Mouse (Mus musculus) gastrocnemius, adult 8-10 months (tissue): ENCODE measurements around the gene Slc25a3. TPM values are rescaled to one million over a fixed set of nuclear protein-coding genes. Genes with fewer than 3 reads are reported as not detected.

Experiments used
- DNase-seq, 2 experiments: peaks; one replicate each; pipeline ENCODE4 v3.0.0; 2022; ENCODE audit warnings: low spot score in 2 of 2
- total RNA-seq, 4 experiments: library from RNA; stranded (reverse); gene quantifications; 2 replicates each; pipeline ENCODE4 v1.2.4; 2022

Gene Slc25a3
- total RNA-seq, 4 experiments from 2014 or later = 1,088 to 1,186 (median 1,135) TPM

DNA sequence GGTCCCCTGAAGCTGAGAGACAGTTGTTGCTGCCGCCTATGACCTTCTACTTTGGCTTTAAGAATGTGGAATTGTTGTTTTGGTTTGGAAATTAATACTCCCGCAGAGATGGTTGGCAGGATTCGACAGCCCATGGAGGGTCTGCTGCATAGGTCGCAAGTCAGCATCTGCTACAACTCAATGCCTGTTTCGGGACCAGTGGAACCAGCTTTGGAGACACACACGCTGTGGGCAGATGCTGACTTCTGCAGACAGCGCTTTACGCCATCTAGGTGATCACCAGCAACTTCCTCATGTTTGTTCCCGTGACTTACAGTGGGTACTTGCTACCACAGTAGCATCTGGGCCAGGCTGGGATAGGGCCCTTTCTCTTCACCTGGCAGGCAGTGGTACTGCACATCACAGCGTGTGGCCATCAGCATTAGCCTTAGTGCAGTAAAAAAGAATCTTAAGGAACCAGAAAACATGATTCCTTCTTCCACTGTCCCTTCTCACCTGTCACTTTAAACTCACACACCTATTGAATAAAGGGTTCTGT is 18.9 kb upstream of the Slc25a3 start:
- no peak for DNase-seq

DNA sequence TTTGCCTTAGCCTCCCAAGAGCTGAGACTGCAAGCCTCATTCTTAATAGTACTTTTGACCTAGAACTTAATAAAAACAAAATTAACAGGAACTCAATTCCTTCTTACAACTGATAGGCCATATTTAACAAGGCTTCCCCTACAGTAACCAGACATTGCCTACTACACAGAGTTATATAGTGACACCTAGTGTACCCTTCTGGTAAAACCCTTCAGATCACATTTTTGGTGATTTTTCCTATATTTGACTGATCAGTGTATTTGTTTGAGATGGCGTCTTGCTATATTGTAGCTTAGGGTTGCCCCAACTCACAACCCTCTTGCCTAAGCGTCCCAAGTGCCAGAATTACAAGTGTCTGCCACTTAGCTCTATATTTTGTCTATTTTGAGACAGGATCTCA is 17.7 kb upstream of the Slc25a3 start:
- DNase-seq = no peak

DNA sequence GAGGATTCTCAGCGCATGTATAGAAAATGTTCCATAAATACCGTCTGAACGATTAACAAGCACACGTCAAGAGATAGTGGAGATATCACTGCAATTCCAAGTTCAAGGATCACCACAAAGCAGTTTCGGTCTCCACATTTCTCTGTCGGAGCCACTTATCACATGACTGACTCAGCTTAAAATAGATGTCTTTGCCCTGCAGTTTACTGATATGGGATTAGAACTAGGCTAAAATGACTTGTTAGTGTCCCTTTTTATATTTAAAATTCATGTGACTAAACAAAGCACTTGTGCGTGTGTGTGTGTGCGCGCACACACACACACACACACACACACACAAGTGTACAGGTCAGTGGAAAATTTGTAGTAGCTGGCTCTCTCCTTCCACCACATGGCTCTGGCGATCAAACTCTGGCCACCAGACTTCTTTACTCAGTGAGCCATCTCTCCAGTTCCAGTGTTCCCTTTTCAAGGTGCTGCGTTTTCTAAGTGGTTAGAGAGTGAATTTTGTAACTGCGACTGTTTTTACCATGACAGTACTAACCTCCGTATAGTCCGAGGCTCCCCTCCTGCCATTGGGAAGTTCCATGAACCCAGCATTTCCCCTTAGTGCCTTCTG is 15.4 kb upstream of the Slc25a3 start:
- no peak for DNase-seq

DNA sequence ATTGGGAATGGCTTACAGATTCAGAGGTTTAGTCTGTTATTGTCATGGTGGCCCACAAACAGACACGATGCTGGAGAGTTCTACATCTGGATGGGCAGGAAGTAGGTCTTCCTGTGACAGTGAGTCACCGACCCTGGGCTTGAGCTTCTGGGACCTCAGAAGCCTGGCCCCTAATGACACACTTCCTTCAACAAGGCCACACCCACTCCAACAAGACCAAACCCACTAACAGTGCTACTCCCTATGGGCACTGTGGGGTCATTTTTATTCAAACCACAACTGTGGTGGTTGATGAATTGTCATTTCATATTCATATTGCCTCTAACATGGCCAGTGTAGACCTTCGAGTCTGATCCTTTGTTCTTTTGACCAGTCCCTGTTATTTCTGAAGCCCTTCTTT is 14.5 kb upstream of the Slc25a3 start:
- no peak for DNase-seq

DNA sequence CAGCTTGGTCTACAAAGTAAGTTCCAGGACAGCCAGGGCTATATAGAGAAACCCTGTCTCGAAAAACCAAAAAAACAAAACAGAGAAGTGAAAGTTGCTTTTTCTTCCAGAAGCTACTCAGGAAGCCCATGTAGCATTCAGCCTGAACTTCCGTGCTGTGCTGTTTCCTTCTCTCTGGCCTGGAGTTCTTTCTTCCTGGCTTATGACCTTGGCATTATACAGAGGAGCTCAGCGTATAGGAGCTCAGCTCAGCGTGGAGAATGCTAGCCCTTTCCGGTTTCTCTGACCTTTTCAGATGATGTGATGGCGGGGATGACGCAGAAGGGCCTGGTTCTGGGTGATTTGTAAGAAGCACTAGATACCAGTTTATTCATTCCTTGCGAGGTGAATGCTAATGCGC is 13.5 kb upstream of the Slc25a3 start:
- no peak for DNase-seq

DNA sequence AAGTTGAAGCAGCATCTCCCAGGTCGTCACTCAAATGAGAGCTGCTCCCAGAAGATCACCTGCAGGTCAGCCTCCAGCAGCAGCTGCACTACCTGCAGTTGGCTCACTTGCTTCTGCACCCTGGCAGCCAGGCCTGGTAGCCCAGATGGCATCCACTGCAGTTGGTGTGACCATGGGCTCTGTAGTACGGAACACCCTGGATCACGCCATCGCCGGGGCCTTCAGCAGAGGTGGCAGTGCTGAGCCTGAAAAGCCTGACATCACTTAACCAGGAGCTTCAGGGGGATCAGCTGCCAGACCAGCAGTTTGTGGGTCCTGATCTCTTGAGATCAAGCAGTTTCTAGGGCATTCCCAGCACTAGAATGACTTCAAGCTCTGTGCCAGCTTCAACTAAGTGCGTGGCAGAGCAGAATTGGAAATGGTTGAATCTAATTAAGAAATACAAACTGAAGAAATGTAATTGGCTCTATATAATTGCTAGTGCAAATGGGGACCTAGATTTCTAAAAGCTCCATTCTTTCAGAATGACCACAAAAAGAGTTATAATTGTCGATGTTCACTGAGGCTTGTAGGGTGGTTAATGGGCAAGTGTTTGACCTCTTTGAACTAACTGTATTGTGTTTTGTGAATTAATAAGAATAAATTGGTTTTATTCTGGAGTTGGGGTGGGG is 11.6 kb upstream of the Slc25a3 start:
- DNase-seq = no peak

DNA sequence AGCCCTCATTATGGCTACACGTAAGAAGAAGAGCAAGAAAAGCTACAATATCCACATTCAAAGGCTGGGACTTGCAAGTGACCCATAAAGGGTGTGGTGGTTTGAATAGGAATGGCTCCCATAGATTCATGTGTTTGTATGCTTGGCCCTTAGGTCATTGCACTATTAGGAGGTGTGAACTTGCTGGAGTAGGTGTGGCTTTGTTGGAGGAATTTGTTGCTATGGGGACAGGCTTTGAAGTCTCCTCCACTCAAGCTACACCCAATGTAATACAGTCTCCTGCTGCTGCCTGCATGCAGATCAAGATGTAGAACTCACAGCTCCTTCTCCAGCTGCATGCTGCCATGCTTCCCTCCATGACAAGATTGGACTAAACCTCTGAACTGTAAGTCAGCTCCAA is 7.7 kb upstream of the Slc25a3 start:
- no peak for DNase-seq

DNA sequence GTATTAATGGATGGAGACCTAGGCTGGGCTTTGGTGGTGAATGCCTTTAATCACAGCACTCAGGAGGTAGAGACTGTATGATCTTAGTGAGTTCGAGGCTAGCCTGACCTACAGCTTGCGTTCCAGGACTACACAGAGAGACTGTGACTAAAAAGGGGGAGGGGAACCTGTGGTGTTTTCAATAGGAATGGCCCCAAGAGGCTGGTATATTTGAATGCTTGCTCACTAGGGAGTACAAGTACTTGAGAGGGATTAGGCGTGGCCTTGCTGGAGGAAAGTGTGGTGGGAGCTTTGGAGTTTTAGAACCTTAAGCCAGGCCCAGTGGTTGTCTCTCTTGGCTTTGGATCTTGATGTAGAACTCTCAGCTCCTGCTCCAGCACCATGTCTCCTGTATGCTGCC is 6.9 kb upstream of the Slc25a3 start:
- DNase-seq = no peak

DNA sequence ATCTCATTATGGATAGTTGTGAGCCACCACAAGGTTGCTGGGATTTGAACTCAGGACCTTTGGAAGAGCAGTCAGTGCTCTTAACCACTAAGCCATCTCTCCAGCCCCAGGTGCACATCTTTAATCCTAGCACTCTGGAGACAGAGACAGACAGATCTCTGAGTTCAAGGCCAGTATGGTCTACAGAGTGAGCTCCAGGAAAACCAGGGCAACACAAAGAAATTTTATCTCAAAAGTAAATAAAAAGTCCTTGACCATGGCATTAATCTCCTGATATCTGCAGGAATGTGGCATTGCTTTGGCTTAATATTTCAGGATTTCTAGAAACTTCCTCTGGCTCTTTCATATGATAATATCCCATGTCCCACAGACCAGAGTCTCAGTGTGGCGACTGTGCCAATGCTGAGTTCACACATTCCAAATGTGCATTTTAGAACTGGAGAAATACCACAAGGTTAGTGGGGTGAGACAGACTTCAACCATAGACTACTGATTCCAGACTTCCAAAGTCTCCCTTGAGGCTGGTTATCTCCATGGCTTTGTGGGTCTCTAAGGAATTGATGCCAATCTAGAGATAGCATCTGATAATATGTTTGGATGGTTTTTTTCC is 4.8 kb upstream of the Slc25a3 start:
- DNase-seq = no peak

DNA sequence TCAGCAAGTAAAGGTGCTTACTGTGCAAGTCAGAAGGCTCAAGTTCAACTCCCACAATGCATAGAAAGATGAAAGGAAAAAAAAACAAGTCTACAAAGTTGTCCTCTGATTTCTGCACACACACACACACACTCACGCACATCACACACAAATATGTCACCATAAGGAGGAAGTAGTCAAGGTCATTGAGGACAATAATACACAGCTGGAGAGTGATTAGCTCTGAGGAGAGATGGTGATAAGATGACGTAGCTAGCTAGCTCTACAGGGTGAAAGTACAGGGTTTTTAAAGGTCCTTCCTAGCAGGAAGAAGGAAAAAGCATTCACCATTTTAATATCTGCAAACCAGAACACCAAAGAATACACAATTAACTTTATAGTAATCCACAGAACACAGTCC is 3.5 kb upstream of the Slc25a3 start:
- no peak for DNase-seq

DNA sequence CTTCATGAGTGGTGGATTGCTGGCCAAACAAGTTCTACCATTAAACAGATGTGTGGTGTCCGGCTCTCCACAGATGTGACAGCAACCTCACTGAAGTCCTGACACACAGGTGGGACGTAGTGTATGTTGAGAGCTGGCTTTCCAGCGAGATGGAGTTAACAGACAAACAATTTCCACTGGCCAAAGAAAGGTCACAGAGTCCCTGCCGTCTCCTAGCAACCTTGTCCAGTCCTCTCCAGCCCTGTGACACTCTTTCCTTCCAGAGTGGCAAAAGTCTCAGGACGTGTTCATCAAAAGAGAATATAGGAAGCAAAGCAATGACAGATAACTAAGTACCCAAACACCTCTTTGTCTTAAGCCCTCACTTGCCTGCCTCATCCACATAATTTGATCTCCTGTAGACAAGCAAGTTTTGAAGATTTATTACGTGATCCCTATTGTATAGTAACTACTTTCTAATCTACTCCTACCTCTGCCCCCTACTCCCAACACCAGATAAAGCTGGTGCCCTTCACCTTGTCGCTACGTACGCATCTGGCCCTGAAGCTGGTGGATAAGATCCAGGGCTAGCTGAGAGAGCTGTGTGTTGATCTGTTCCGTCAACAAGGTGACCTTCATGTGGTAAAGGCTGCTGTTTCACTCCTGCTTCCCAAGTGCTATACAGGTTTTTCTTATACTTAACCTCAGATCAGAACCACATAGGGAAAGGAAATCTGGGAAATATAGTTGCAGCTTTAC is 2.9 kb upstream of the Slc25a3 start:
- no peak for DNase-seq

DNA sequence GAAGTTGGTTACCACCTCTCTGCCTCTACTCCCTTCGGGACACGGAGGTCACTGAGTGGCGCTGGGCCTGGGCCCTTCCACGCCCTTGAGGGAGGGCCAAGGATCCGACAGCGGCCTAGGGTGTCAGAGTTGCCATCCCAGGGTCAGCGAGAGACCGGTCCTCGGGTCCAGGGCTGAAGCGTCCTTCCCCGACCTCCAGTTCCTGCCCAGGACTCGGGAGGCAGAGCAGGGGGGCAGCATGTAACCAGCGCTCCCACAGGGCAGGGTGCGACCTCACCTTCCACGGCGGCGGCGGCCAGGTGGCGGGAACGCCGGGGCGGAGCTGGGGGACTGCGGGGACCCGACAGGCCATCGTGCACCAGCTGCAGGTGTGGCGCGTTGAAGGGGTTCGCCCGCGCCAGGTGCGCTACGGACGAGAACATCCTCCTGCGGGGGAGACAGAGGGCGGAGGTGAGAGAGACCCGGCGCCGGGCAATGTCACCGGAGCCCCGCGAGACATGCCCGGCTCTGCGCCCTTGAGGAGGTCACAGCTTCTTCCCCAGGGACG is 505 bp downstream of the Slc25a3 start:
- peak; percentile 24 to 45 for DNase-seq

DNA sequence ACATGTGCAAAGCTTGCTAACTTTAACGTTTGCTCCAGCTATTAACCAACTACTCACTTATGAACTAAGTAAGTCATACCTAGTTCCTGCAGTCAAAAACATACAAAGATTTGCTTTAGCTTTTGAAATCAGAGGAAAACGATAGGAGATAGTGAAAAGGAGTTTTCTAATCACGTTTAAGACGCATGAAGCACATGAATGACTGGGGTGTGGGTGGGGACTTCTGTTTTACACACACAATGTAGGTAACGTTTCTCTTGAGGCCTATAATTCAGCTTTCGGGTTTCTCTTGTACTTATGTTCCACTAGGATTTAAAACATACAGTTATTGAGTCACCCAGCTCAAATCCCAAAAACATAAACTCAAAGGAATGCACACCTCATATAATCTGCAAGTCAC is 1.2 kb downstream of the Slc25a3 start:
- no peak for DNase-seq

DNA sequence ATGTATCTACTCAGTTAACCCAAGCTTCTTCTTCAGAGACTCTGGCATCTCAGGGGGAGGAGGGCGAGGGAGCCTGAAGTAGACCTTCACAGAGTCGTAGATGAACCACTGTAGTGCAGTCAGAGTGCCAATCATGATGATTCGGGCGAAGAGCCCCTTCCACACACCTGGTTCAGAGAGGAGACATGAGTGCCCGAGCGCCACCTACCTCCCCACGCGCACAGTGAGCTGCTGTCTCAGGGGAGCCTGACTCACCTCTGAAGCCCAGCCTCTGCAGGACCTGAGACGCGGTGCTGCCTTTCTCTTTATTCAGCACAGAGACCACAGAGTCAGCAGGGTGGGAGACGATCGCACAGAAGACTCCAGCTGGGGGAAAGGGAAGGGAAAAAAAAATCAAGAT is 6.9 kb downstream of the Slc25a3 start:
- DNase-seq = no peak

DNA sequence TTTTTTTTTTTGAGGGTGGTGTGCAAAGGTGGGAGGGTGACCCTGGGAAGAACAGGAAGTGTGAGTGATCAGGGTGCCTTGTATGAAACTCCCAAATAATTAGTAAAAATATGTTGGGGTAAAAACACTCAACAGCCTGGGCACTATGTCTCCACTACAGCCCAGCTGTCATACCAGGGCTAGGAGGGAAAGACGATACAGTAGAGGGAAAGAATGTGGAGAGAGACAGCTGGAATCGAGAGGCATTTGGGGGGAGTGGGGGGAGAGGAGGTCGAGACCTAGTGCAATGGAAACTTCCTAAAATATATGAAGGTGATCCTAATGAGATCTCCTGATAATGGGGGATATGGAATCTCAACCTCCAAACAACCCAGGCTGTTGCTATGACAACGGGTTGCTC is 14.0 kb downstream of the Slc25a3 start:
- DNase-seq = no peak

DNA sequence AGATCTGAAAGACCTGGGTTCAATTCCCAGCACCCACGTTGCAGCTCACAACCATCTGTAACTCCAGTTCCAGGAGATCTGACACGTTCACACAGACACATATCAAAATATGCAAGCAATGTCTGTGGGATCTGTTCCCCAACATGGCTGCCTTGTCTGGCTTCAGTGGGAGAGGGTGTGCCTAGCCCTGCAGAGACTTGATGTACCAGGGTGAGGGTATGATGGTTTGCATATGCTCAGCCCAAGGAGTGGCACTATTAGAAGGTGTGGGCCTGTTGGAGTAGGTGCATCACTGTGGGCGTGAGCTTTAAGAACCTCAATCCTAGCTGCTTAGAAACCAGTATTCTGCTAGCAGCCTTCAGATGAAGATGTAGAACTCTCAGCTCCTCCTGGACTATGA is 17.9 kb downstream of the Slc25a3 start:
- DNase-seq = no peak

DNA sequence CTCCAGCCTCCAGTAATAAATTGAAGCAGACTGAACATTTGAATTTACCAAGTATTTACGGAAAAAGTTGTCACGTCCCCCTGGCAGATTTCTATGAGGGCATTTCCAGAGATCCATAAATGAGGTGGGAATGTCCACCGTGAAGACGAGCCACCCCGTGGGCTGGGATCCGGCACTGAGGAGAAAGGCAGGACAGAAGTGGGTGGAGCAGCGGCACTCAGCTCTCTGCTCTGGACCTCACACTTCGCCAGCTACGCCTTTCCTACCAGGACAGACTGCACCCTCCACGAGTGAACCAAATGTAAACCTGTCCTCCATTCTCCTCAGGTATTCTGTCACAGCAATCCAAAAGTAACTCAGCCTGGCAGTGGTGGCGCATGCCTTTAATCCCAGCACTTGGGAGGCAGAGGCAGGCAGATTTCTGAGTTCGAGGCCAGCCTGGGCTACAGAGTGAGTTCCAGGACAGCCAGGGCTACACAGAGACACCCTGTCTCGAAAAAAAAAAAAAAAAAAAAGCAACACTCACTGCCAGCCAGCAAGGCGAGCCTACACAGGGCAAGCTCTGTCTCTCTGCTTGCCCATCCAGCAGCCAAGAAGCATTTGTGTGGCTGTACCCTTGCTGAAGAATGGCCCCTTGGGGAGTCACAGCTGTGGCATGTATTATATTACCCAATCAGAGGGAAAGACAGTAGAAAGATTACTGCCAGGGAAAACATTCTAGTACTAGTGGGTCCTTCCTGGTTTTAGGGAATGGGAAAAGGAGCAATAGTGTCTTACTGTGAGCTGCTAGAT is 20.9 kb downstream of the Slc25a3 start:
- DNase-seq = no peak

DNA sequence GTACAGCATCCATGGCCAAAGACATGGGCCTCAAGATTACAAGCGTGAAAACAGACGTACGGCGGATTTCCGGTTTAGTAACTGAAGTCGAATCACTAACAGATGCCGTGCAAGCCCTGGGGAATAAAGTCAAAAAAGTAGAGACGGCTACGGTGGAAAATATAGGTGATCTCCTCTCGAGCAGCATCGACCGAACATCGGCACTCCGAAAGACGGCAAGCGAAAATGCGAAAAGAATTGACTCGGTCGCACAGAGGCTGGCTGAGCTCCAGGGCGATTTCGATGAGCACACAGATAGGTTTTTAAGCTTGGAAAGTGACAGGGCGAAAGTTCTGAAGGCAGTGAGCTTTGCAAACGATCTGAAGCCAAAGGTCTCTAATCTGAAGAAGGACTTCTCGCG is 21.9 kb downstream of the Slc25a3 start:
- no peak for DNase-seq

DNA sequence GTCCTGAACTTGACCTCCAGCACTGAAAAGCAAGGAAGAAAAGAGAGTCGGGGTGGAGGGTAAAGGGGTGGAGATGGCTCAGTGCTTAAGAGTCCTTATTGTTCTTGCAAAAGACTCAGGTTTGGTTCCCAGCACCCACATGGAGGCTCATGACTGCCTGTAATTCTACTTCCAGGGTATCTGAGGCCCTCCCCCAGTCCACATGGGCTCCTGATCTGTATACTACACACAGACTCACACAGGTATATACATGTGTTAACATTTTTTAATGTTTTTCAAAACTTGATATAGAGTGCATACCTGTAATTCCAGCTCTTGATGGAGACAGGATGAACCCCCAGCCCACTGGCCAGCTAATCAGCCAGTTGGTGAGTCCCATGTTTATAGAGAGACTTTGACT is 23.8 kb downstream of the Slc25a3 start:
- DNase-seq = no peak

DNA sequence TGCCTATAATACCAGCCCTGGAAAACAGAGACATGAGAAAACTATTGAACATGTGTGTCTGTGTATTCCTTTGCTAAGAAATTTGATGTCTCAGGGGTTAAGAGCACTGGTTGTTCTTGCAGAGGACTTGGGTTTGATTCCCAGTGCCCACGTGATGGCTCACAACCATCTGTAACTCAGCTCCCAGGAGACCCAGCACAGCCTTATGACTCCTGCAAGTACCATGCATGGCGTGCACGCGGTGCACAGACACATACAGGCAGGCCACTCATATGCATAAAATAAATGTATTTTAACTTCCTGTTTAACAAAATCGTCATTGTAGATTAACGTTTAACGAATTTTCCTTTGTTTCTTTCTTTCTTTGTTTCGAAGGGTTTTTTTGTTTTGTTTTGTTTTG is 25.8 kb downstream of the Slc25a3 start:
- no peak for DNase-seq
